ENCODE assay signal across 23 mouse cellular contexts in the genomic region with DNA sequence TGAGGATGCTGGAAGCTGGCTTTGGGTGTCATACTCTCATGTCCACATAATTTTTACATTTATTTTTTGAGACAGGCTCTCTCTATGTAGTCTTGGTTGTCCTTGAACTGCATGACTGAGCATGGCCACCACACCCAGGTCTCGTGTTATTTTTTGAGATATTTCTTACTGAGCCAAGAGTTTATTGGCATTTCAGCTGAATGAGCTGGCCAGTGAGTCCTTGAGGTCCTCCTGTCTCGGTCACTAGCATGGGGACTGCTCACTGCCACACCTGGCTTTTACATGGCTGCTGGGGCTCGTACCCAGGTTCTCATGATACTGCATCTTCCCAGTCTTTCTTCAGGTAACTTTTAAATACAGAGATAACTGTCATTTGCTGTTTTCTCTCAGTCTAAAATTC.
"Had no signal": no experiment of that assay in that cellular context is flagged by ENCODE, and none has a peak within 500 bp of the region (broad histone marks: within the 10 kb centered on the region; RNA-seq: fewer than 3 reads in every experiment).

No protein-coding gene starts in this region.

- ATAC-seq: hindbrain, postnatal 0 days; intestine, embryonic 16.5 days had no signal

- H3K27me3 ChIP-seq: heart, embryonic 12.5 days; hindbrain, embryonic 13.5 days; hindbrain, embryonic 15.5 days; kidney, embryonic 15.5 days; limb, embryonic 13.5 days; limb, embryonic 15.5 days; liver, embryonic 13.5 days; liver, embryonic 15.5 days had no signal

- DNase-seq: gastrocnemius, postnatal 14 days; gastrocnemius, postnatal 36 days; heart, adult 18-20 months; heart, postnatal 10 days; heart, postnatal 36 days; kidney, adult 11 months; kidney, adult 2 months; kidney, adult 9 months; kidney, postnatal 14 days; kidney, postnatal 36 days; layer of hippocampus, adult 9-11 months; layer of hippocampus, postnatal 36 days; left cerebral cortex, postnatal 4 days; liver, embryonic 13.5 days had no signal
